ENCODE assay signal across 6 mouse cellular contexts in genomic region chr4:146469984-146470383, GRCm38 (mm10). TPM values are rescaled to one million over a fixed set of nuclear protein-coding genes. Genes with fewer than 3 reads are reported as not detected.
"Had no signal": no experiment of that assay in that cellular context is flagged by ENCODE, and none has a peak within 500 bp of the region (broad histone marks: within the 10 kb centered on the region; RNA-seq: fewer than 3 reads in every experiment).

No protein-coding gene starts in this region.

RNA-seq across cellular contexts. Expression of gene Zfp981, which starts 31.8 kb away (rescaled TPM):
- total RNA-seq: left cerebral cortex, adult 2 months; neutrophil, adult 5-6 weeks had no signal
- polyA plus RNA-seq: kidney, adult 2 months; lung, postnatal 0 days; midbrain, embryonic 11.5 days; thymus, adult 2 months had no signal
